Mouse (Mus musculus): ENCODE data around the gene Rps15.

DNA sequence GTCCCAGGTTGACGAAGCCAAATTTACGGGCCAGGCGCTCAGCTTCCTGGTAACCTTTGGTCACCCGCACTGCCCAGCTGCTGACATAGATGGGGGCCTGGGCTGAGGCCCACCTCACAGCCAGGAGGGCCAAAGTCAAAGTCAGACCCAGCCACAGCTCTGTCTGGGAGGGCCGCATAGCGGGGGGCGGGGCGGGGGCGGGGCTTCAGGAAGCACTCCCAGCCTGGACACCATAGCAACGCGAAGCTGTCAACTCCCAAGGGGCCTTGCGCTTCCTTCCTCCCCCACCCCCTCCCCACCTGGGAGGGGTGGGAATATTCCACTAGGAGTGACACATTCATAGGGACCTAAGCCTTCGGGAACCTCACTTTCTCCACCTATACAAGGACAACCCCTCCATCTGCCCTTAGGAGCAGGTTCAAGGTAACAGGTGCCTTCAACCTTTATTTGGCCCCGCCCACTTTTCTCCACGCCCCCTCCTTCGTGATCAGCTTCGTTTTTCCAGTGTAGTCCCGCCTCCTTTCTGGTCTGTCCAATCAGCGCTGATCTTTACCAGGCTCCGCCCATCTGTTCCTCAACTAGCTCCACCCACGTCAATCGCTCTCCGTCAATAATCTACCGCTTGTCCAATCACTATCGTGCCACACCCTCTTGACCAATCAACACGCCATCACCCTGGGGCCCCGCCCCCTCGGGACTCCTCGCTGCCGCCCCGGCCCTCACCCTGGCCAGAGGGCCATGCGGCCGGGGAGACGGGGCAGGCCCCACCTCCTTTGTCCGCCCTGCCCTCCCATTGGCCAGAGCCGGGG lies 37.2 kb downstream of the Rps15 start, which contains the start of the genes Pcsk4 and Reep6:
- TF ChIP-seq EP300 (IDR thresholded peaks at IDR 0.05; ENCODE audit: low read depth) (no peak), CTCF (IDR thresholded peaks at IDR 0.05; ENCODE audit: low read depth) (no peak)

All from liver, embryonic 14.5 days (tissue).